19 mouse cellular contexts compared by ENCODE assay signal in genomic region chr4:75884371-75884770, GRCm38 (mm10).
DNase-seq lines count a peak whose midpoint lies in the region; TF ChIP-seq lines count a peak whose summit lies in the region.
"Had no signal": no experiment of that assay in that cellular context is flagged by ENCODE, and none has a peak within 500 bp of the region (broad histone marks: within the 10 kb centered on the region; RNA-seq: fewer than 3 reads in every experiment).

No protein-coding gene starts in this region.

- no peak overlapping the region for H3K27ac ChIP-seq in cerebellum, adult 2 months (ENCODE audit: insufficient read depth, low read length)
- H3K27ac ChIP-seq: embryonic facial prominence, embryonic 15.5 days; forebrain, embryonic 10.5 days; gastrocnemius, adult 2 months; hindbrain, embryonic 12.5 days had no signal

- no peak for TF ChIP-seq CTCF in cerebellum, adult 2 months (IDR thresholded peaks at IDR 0.05; ENCODE audit: borderline replicate concordance, insufficient read depth, low read depth, low read length)

- TF ChIP-seq POLR2A in cerebellum, adult 2 months (IDR thresholded peaks at IDR 0.05; ENCODE audit: borderline replicate concordance, insufficient read depth, low read length) = no peak

- no peaks in the 10 kb centered on the region for H3K4me1 ChIP-seq in cerebellum, adult 2 months (ENCODE audit: control insufficient read depth, insufficient read depth, low read length)
- H3K4me1 ChIP-seq: embryonic facial prominence, embryonic 15.5 days; forebrain, embryonic 10.5 days; hindbrain, embryonic 12.5 days had no signal

- no peak overlapping the region for H3K4me3 ChIP-seq in cerebellum, adult 2 months (replicated peaks; ENCODE audit: insufficient read depth, low read depth, low read length)
- H3K4me3 ChIP-seq: embryonic facial prominence, embryonic 15.5 days; erythroblast, embryonic 14.5 days; forebrain, embryonic 10.5 days; gastrocnemius, adult 2 months; hindbrain, embryonic 12.5 days had no signal

- 37% methylated on average over 4 of the region's 4 CpGs for WGBS in cerebellum, adult 2 months

- DNase-seq in cerebellum, adult 2 months = peak; percentile 17 to 74
- no peak for DNase-seq in cerebellum, postnatal 10 days
- peak; percentile 19 for DNase-seq in right cerebral cortex, adult 18-20 months
- DNase-seq in right cerebral cortex, postnatal 36 days (ENCODE audit: low spot score in 2 of 2) = no peak
- DNase-seq in cerebellum, adult 9-11 months = peak; percentile 24
- no peak for DNase-seq in adrenal gland, postnatal 4 days (ENCODE audit: low spot score in 2 of 2)
- DNase-seq: adrenal gland, adult 2 months; adrenal gland, postnatal 25 days; embryo, embryonic 11 days; gastrocnemius, adult 2 months; gastrocnemius, postnatal 25 days; heart, adult 11 months; heart, postnatal 10 days; heart, postnatal 4 days; kidney, adult 8-10 months had no signal

- H3K27me3 ChIP-seq in cerebellum, adult 2 months (ENCODE audit: control insufficient read depth, insufficient read depth, low read length) = no peaks in the 10 kb centered on the region
- H3K27me3 ChIP-seq: embryonic facial prominence, embryonic 15.5 days; hindbrain, embryonic 12.5 days had no signal

Comparison
In these comparisons a context has a peak if more than half of its experiments do, and no peak if none do; other contexts are left out.
1. DNase-seq: peak in cerebellum, adult 2 months (2 of 2), right cerebral cortex, adult 18-20 months (single experiment) and cerebellum, adult 9-11 months (single experiment); none in cerebellum, postnatal 10 days (0 of 2), right cerebral cortex, postnatal 36 days (0 of 2) and adrenal gland, postnatal 4 days (0 of 2).